Mouse (Mus musculus): ENCODE data around the gene Nosip.
A peak's percentile ranks its signal among the peaks of the same experiment; 100 is the strongest.
"Not testable (repeated sequence)": the region's sequence is repeated elsewhere in the genome, so short reads cannot be mapped to it uniquely, and the experiment has no call there.

The Nosip gene

DNA sequence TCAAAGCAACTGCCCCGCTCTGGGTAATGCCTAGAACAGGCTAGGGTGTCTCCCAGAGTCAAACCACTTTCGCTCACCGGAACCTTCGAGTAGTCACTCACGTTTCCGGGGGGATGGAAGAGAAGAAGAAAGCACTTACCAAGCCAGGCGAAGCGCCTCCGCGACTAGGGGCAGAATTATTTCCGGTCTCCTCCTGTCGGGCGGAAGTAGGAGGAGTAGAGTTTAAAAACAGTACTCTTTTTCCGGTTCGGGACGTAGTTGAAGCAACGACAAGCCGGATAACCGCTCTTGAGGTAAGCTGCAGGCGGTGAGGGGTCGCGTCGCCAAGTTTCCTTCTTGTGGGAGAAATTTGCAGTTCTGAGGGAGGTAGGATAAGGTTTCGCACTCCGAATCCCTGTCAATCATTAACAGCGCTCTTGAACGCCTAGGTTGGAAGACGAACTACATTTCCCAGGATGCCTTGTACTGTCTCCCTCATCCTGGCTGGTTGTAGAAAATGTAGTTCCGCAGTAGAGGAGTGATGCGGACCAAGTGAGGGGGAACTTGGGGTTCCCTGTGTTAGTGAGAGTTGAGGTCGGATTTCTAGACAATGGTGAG lies at the start of gene Nosip, which contains the start of gene Prrg2:
Gene Nosip (plus strand): TSS at position 191 of the 597 bp plus-strand sequence.
Gene Prrg2 (minus strand): TSS at position 439 of the 597 bp plus-strand sequence.
- peak; percentile 85 to 91 for DNase-seq

DNA sequence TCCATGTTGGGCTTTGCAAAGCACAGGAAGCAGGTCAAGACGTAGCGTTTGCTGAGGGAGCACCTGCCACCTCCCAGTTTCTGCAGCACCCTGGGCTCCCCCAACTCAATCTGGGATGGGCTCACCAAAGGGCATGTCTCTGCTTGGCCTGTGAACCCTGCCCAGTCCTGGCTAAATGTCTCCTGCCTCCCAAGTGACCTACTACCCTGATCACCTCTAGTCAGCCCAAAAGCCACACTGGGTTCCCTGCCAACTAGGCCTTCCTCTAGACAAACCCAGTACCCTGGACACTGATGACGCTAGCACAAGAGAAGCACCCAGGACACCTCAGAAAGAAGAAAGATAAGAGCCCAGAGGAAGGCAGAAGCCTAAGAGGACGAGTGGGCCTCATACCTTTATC lies 49.4 kb upstream of the Nosip start:
- DNase-seq, result no peak

DNA sequence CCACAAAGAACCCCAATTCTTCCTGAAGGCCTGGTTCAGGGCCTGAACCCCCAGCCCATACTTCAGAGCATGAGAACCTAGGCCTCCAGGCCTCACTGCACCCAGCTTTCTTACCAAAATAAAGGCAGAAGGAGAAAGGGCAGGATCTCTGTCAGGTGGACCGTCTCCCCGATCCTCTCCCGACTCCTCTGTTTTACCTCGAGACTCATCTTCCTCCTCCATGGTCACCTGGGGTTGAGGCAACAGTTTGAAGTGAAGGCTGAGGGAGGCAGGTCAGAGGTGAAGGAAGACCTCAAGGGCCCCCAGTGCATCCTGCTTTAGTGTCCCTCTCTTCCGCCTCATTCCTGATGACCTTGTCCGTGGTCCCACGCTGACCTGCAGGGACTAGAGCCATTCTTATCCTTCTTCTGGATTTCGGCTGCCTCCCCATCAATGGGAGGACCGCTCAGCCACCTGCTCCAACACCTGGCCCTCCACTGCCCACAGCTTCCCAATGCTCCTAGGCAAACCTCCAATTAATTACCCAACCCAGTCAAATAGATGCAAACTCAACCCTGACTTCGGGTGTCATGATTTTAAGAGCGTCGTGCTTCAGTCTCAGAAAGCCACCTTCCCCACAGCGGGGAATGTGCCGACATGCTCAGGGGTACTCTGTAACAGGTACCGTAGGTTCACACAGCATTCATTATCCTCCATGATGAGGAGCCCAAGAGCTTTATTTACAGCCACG lies 48.7 kb upstream of the Nosip start:
- no peak for DNase-seq

DNA sequence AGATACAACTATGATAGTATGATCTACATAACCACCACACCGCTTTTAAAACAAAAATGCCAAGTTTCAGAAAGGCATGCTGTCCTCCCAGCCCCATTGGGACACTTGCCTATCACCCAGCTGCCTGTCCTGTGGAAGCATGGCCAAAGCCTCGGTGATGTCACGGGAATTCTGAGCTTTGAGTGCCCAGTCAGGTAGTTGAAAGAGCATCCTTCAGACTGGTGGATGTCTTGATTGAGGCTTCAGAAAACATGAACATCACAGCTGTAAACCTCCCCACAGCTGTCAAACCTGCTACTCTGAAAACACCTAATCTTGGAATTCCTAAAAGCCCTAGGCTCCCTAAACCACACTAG lies 48.2 kb upstream of the Nosip start:
- DNase-seq, result no peak

DNA sequence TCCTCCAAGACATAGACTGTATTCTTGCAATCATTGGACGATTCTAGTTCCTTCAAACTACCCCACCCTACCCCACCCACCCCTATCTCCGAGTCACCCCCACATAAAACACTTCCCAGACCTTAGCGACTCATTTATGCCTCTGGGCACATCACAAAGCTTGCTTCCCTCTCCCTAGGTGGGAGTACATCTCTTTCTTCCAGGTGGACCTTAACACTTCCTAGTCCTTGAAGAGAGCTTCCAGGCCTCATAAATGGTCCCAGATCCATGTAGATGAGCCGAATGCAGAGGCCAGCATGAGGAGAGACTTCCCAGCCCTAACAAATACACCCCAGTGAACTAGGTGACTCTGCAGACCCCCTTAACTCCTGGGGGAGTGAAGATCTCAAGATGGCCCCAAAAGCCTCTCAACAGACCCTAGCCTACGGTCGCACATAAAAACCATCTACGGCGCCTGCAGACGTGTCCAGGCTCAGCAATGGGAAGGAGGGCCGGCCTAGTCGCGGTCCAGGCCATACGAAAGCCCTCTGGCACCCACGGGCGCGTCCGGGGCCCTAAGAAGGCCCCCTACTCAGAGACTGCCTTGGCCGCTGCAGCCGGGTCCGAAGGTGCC lies 46.8 kb upstream of the Nosip start:
- DNase-seq, result no peak

DNA sequence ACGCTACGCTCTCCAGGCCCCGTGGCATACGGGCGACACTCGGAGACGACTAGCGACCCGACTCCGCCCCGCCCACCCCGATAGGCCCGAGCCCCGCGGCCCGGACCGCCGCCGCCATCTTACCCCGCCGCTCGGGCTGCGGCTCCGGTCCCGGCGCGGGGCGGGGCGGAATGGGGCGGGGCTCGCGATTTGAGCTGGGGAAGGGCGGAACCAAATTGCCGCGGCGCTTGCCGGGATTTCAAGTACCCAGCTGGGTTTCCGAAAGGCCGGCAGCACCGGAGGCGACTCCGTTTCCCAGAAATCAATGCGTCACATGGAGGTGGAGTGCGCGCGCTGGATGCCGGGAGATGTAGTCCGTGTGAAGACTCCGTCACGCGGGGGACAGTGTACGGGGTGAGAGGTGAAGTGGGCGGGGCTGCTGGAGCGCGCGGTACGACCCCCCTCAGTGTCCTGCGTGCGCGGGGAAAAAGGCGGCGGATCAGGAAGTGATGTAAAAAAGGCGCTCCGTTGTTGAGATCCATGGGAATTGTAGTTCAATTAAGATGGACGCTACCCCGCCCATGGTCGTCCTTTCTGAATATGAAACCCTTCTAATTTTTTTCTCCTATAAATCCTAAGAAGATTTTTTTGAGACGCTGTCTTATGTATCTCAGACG lies 46.1 kb upstream of the Nosip start, which contains the start of gene Scaf1:
Gene Scaf1 (minus strand): TSS at position 407 of the 656 bp plus-strand sequence.
- peak; percentile 98 to 99 for DNase-seq

- DNase-seq, result no peak
Measured at GRCm38 (mm10) chr7:45016761-45017160, 45.5 kb upstream of the Nosip start.

- peak; percentile 77 to 83 for DNase-seq
Measured at GRCm38 (mm10) chr7:45017242-45018061, 44.8 kb upstream of the Nosip start, which contains the start of gene Rras. Gene Rras, plus strand, starts transcription at chr7:45017961.

GRCm38 (mm10) chr7:45019031-45019571 lies 43.1 kb upstream of the Nosip start:
- no peak for DNase-seq

DNA sequence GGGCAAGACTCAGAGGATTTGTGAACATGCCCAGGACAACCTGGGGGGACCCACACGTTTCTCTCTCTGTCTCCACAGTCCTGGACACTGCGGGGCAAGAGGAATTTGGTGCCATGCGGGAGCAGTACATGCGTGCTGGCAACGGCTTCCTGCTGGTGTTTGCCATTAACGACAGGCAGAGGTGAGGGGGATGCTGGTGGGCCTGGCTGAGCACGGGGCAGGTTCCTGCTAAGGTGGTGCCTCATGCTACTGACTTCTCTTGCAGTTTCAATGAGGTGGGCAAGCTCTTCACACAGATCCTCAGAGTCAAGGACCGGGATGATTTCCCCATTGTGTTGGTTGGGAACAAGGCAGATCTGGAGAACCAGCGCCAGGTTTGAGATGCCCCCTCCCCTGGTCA lies 42.0 kb upstream of the Nosip start:
- no peak for DNase-seq

GRCm38 (mm10) chr7:45023711-45024110 lies 38.5 kb upstream of the Nosip start:
- DNase-seq, result not testable (repeated sequence)

DNA sequence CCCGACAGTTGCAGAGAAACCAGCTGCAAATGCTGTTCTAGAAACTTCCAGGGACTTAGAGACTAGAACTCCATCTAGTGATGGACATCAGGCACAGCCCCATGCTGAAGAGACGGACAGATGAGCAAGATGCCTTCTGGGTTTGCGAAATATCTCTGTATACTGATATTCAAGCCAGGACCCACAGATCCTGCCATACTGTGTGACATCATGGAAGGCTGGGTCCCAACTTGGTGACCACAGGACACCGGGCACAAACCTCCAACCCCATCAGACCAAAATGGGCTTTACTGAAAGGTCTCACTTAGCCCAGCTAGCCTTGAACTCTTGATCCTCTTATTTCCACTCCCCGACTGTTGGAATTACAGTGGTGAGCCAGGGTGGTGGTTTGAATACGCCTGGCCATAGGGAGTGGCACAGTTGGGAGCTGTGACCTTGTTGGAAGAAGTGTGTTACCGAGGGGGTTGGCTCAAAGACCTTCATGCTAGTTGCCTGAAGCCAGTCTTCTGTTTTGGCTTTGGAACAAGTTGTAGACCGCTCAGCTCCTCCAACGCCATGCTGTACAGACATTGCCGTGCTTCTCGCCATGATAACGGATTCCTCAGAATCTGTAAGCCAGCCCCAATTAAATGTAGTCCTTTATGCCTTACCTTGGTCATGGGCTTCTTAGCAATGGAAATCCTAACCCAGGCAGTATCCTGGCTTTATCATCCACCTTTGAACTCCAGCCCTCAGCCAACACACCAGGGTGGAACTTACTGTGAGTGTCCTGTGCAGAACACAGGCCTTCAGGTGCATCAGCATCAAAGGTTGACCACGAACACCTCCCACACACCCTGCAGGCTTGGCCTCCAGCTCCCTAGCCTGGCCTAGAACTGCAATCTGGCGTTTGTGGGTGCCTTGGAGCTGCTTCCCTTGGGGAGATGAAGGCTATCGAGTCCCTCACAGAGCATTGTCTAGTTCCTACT lies 37.7 kb upstream of the Nosip start:
- no peak for DNase-seq

DNA sequence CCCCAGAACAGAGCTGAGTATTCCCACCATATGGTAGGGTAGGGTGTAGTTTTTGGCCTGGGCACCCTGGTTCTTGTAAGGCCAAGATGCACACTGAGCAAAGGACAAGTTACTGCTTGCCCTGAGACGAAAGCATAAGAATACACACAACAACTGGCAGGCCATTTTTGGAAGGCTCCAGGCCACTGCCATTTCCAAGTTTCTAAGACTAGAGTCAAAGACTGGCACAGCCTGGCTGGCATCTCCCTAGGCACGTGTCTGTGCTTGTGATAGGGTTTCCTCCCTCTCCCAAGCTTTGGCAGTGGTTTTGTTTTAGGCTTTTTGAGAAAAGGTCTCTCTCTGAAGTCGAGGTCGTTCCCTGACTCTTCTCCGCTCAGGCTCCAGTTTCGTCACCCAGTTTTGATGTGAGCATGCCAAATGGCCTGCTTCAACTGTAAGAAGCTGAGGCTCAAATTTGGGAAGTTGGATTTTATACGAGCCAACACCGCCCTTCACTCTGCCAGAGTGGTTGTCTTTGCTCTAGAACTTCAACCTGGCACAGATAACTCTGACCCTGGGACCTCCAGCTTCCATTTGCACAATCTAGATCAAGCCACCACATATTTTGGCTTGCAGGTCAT lies 36.5 kb upstream of the Nosip start:
- DNase-seq, result no peak

GRCm38 (mm10) chr7:45026256-45026655 lies 36.0 kb upstream of the Nosip start:
- no peak for DNase-seq

DNA sequence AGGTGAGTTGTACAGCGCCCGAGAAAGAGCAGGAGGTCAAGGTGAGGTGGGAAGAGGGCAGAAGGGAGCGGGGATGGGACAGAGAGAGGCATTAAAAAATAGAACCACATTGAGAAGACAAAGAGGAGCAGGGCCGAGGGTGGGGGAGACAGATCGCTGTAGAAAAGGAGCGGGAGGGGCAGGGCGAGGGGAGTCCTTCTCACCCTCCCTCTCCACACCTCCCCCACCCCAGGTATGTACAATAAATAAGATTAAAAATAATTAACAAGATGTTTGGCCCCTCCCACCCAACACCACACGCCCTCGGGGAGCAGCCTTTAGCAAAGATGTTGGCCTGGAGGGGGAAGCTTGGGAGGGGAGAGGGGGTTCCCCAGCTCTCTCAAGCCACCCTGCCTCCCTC lies 34.5 kb upstream of the Nosip start:
- no peak for DNase-seq

DNA sequence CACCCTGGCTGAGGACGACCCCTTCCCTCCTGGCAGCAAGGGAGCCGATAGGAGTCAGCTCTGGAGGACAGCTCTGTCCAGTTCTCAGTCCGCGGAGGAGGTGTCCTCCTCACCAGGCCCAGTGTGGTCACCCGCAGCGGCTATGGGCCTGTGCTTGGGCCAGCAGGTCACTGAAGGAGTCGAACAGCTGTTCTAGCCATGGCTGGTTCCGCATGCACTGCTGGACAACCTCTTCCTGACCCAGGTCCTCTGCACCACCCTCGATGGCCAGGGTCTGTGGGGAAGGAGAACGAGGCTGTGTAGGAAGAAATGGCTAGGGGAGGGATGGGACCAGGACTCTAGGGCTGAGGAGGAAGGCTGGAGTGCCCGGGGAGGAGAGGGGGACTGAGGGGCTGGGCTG lies 33.9 kb upstream of the Nosip start:
- DNase-seq, result no peak

- no peak for DNase-seq
Measured at GRCm38 (mm10) chr7:45029995-45030394, 32.2 kb upstream of the Nosip start.

DNA sequence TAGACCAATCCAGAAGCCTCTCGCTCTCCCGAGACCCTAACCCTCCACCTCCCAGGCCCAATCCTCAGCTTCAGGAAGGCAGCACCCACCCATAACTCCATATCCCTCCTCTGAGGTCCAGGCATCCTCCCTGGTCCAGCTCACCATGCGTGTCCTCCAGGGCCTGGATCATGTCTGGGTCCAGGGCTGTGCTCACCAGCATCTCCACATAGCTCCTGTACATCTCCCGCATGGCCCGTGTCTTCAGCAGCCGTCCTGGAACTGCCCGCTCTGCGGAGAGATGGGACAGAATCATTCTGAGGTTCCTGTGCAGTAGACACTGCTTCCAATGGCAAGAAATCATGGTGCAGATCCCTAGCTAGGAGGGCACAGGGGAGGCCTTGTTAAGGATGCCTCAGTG lies 31.4 kb upstream of the Nosip start:
- no peak for DNase-seq

DNA sequence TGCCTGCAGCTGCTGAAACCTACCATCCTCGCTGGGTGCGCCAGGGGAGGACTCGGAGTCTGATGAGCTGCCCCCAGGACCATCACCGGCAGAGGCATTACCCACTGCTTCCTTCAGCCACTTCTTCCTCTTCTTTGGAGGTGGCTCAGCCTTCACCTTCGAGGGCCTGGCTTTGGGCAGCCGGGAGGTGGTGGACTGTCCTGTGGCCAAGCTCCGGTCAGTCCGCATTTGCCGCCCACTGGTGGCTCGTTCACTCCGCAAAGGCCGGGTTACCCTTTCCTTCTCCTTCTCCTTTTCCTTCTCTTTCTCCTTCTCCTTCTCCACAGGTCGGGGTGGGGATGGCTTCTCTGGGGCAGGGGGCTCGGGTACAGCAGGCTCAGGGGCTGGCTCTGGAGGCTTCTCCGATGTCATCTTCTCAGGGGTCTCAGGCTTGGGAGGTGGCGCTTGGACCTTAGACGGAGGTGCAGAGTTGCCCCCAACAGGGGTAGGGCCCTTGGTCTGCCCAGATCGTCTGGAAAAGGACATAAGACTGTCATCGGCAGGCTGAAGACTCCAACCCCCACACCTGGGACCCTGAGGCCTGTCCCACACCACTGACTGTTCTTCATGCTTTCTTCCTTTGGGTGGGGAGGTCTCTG lies 28.4 kb upstream of the Nosip start:
- DNase-seq, result no peak

- no peak for DNase-seq
Measured at GRCm38 (mm10) chr7:45035631-45036030, 26.6 kb upstream of the Nosip start.

All from spleen, adult 18-20 months (tissue).